Mouse (Mus musculus) olfactory bulb, adult 2 months (tissue): Measurements from ENCODE around the gene 1700001C02Rik. TPM values are rescaled to one million over a fixed set of nuclear protein-coding genes. Genes with fewer than 3 reads are reported as not detected.

Source experiments
- H3K27ac ChIP-seq: fragments of 200-500 bp; 2 replicates; pipeline ENCODE4 v1.5.1; 2012; ENCODE audit warnings: low read depth, low read length; ENCODE audit not compliant: insufficient read depth
- H3K4me1 ChIP-seq: fragments of 200-500 bp; 2 replicates; pipeline ENCODE4 v1.6.1; 2012; ENCODE audit warnings: low read length; ENCODE audit not compliant: control insufficient read depth, insufficient read depth
- H3K4me3 ChIP-seq: fragments of 200-500 bp; 2 replicates; pipeline ENCODE4 v1.5.1; 2012; ENCODE audit warnings: mild to moderate bottlenecking, low read depth, low read length, moderate library complexity; ENCODE audit not compliant: insufficient read depth
- CTCF ChIP-seq: fragments of 200-500 bp; IDR thresholded peaks from 2 replicates; pipeline ENCODE4 v1.5.1; 2012; ENCODE audit warnings: low read depth, mild to moderate bottlenecking, low read length, moderate library complexity; ENCODE audit not compliant: insufficient read depth
- POLR2A ChIP-seq: fragments of 200-500 bp; IDR thresholded peaks from 2 replicates; pipeline ENCODE4 v1.6.1; 2012; ENCODE audit warnings: mild to moderate bottlenecking, low read depth, low read length, moderate library complexity; ENCODE audit not compliant: insufficient read depth
- WGBS: fragments of 180-500 bp; shearing (Covaris S2); methylation state at CpG from one replicate; pipeline ENCODE4 v1.1.7; 2018; 5-methylcytosine and 5-hydroxymethylcytosine counted together
- polyA plus RNA-seq: library from polyadenylated mRNA; stranded (reverse); fragments of >200 nt; gene quantifications from 2 replicates; pipeline ENCODE4 v1.2.4, GENCODE M21; 2012; ENCODE audit warnings: low replicate concordance; ENCODE audit not compliant: missing spikeins, insufficient read depth, insufficient read length

Gene 1700001C02Rik
- polyA plus RNA-seq, 1 experiment: not detected

DNA sequence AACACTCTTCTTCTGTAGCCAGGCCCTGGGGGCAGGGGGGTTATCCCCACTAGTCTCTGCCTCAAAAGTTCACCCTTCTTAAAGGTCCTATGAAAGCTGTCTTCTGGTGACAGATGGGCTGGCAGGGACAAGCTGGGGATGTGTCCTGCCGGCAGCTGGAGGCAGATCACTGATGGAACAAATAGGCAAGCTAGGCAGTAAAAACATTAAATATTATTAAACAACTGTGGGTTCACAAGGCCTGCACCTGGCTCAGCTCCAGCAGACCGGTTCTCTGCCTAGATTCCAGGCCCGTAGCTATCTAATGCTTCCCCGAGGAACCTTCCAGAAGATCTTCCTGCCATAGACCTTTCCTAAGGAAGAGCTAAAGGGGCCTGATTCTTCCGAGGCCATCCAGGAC, 52.3 kb downstream of the 1700001C02Rik start:
- TF ChIP-seq CTCF (no peak), POLR2A (no peak)
- WGBS: 83% methylated on average over 5 of the region's 5 CpGs
- Histone ChIP-seq H3K27ac (no peak overlapping the region), H3K4me1 (peaks cover 13% of the 10 kb centered on the region), H3K4me3 (no peak overlapping the region)

- no peak for TF ChIP-seq CTCF
- TF ChIP-seq POLR2A: no peak
- 89% methylated on average over 6 of the region's 6 CpGs for WGBS
- peaks cover 13% of the 10 kb centered on the region for H3K4me1 ChIP-seq
- no peak overlapping the region for H3K27ac ChIP-seq
- H3K4me3 ChIP-seq: no peak overlapping the region
These were observed 52.7 kb downstream of the 1700001C02Rik start for GRCm38 (mm10) chr5:30518547-30518946.

- Histone ChIP-seq H3K4me3 (no peak overlapping the region), H3K27ac (no peak overlapping the region), H3K4me1 (peaks cover 13% of the 10 kb centered on the region)
- WGBS: 47% methylated on average over 7 of the region's 7 CpGs
- TF ChIP-seq POLR2A (no peak), CTCF (no peak)
These were observed 53.6 kb downstream of the 1700001C02Rik start for GRCm38 (mm10) chr5:30519494-30519893.

- TF ChIP-seq CTCF (no peak), POLR2A (no peak)
- WGBS: 92% methylated on average over 10 of the region's 10 CpGs
- H3K4me1 ChIP-seq: peaks cover 13% of the 10 kb centered on the region
- H3K27ac ChIP-seq: no peak overlapping the region
- no peak overlapping the region for H3K4me3 ChIP-seq
These were observed 54.4 kb downstream of the 1700001C02Rik start for GRCm38 (mm10) chr5:30520214-30520732.

DNA sequence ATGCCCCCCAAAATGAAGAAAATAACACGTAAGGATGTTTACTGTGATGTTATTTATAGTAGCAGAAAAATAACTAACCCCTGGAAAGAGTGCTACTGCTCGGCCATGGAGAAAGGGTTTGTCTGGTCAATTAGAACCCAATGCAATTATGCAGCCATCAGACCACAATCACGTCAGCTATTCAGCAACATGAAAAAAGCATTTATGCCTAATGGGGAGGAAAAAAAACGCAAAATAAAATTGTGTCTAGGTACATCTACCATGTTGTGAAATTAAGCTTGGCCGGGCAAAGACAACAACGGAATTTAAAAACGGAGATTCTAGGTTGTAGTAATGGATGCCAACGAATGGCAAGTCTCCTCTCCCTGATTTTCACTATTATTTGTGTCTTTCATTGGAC, 56.6 kb downstream of the 1700001C02Rik start:
- H3K4me3 ChIP-seq: no peak overlapping the region
- TF ChIP-seq CTCF: no peak
- TF ChIP-seq POLR2A: no peak
- peaks cover 20% of the 10 kb centered on the region for H3K4me1 ChIP-seq
- 79% methylated on average over 8 of the region's 8 CpGs for WGBS
- no peak overlapping the region for H3K27ac ChIP-seq

DNA sequence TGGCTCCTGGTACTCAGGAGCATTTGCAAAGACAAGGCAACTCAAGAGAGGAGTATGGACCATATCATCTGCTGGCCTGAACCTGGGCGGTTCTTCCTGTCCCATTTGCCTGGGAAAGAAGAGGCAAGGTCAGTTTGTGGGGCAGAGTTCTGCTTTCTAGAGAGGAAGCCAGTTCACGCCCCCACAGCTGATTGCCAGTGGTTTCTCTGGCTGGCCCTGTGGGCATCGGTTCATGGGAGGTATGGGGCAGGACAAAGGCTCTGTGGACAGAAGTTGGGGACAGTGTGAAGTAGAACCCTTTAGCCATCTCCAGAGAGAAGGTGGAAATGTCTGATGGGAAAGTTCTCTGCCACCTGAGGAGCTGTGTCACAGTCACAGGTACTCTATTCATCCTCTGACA, 57.3 kb downstream of the 1700001C02Rik start:
- WGBS: 77% methylated on average over 3 of the region's 3 CpGs
- H3K4me1 ChIP-seq: peaks cover 20% of the 10 kb centered on the region
- no peak for TF ChIP-seq CTCF
- no peak for TF ChIP-seq POLR2A
- no peak overlapping the region for H3K27ac ChIP-seq
- H3K4me3 ChIP-seq: no peak overlapping the region

DNA sequence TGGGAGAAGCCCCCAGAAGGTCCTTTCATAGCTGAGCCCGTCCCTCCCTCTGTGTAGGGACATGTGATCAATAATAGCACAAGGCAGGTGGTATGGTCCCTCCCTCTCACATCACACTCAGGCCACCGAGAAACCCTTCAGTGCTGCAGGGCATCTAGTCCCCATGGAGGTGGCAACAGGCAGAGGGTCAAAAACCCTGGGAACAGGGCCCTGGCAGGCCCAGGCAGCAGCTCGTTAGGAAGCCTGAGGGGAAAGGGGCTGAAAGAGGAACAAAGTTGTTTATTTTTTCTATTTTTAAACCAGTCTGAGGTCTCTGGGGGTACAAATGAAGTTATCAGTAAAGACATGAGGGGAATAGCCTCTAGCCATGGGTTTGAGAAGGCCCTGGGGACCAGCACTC, 58.4 kb downstream of the 1700001C02Rik start:
- WGBS: 80% methylated on average over 3 of the region's 3 CpGs

DNA sequence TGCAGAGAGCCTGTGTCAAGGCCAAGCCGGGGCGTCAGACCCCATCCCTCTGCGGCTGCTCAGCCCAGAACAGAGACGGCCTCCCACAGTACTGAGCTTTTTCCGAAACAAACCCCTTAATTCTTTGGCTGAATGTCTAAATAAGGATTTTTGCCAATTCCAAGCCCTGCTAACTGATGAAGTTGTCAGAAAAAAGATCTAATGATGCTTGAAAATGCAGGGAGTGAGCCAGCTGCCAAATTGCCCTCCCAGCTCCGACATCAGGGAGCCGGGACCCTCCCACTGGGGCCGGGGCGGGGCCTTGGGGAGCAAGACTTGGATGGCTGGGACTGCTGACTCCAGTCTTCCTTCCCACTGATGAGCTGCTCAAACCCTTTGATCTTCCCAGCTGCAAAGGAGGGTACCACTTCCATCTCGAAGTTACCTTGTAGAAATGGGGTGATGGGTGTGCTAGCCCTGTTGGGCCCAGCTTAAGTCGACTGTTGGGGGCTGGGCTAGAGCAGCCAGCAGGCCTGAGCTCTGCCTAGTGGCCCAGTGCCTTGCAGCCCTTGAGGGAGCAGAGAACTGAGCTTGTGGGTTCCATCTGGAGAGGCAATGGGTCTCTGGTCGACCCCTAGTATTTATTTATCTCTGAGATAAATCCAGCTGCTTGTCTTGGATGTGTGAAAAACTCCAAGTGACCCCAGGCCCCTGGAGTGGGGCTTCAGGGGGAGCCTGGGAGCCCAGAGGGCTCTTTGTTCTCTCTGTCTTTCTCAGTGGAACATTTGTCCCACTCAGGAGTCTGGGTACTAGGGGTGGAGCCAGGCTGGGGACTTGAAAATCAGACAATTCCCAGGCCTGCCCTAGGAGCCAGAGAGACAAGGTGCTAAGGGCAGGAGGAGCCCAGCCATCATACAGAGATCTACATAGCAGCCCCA, 60.3 kb downstream of the 1700001C02Rik start:
- no peak overlapping the region for H3K27ac ChIP-seq
- no peak for TF ChIP-seq CTCF
- TF ChIP-seq POLR2A: no peak
- WGBS: 24% methylated on average over 12 of the region's 12 CpGs

More for the DNA sequence above, 58.4 kb downstream of the 1700001C02Rik start:
- Histone ChIP-seq H3K4me1 (peaks cover 21% of the 10 kb centered on the region), H3K27ac (no peak overlapping the region), H3K4me3 (no peak overlapping the region)
- no peak for TF ChIP-seq POLR2A
- no peak for TF ChIP-seq CTCF

GRCm38 (mm10) chr5:30527129-30527528, 61.3 kb downstream of the 1700001C02Rik start:
- no peak for TF ChIP-seq CTCF
- TF ChIP-seq POLR2A: no peak
- 96% methylated on average over 5 of the region's 5 CpGs for WGBS
- Histone ChIP-seq H3K27ac (no peak overlapping the region), H3K4me1 (peaks cover 15% of the 10 kb centered on the region; the same call in 1 of the 2 replicates), H3K4me3 (no peak overlapping the region)

More for the DNA sequence above, 60.3 kb downstream of the 1700001C02Rik start:
- H3K4me3 ChIP-seq: no peak overlapping the region
- peaks cover 15% of the 10 kb centered on the region; the same call in 1 of the 2 replicates for H3K4me1 ChIP-seq
